8 mouse cellular contexts compared by ENCODE assay signal in genomic region chr15:99904333-99904732, GRCm38 (mm10). TPM values are rescaled to one million over a fixed set of nuclear protein-coding genes. Genes with fewer than 3 reads are reported as not detected.
A peak's percentile ranks its signal among the peaks of the same experiment; 100 is the strongest.
DNase-seq lines count a peak whose midpoint lies in the region; ATAC-seq and TF ChIP-seq lines count a peak whose summit lies in the region.

No protein-coding gene starts in this region.

- H3K27me3 ChIP-seq in kidney, embryonic 14.5 days (ENCODE audit: control insufficient read depth, insufficient read depth, low read length), result no peaks in the 10 kb centered on the region
- H3K27me3 ChIP-seq in liver, adult 2 months (ENCODE audit: control insufficient read depth, insufficient read depth, low read length), result no peaks in the 10 kb centered on the region

- no peak overlapping the region for H3K27ac ChIP-seq in kidney, embryonic 14.5 days (ENCODE audit: low read depth, low read length)
- peak overlapping the region; percentile 78 for H3K27ac ChIP-seq in liver, adult 2 months (replicated peaks; ENCODE audit: insufficient read depth, low read depth, low read length)

- ATAC-seq in granulocyte monocyte progenitor cell, adult 5-6 weeks (replicated peaks; ENCODE audit: poor library complexity, severe bottlenecking), result peak; percentile 78
- peak; percentile 53; the same call in 1 of the 2 replicates for ATAC-seq in kidney, embryonic 14.5 days (ENCODE audit: low FRiP score, low TSS enrichment)

- no peaks in the 10 kb centered on the region for H3K9me3 ChIP-seq in kidney, embryonic 14.5 days (ENCODE audit: control insufficient read depth, low read length)

- no peaks in the 10 kb centered on the region for H3K36me3 ChIP-seq in kidney, embryonic 14.5 days (ENCODE audit: control insufficient read depth, insufficient read depth, low read length)
- H3K36me3 ChIP-seq in liver, adult 2 months (ENCODE audit: control insufficient read depth, insufficient read depth, low read length), result no peaks in the 10 kb centered on the region

- no peak overlapping the region for H3K4me3 ChIP-seq in kidney, embryonic 14.5 days (ENCODE audit: low read length)
- no peak overlapping the region for H3K4me3 ChIP-seq in liver, adult 2 months (ENCODE audit: insufficient read depth, low read depth, low read length)

- no peak overlapping the region for H3K4me2 ChIP-seq in kidney, embryonic 14.5 days (replicated peaks; ENCODE audit: low read depth, low read length)

- TF ChIP-seq CTCF in liver, adult 2 months (IDR thresholded peaks at IDR 0.05; ENCODE audit: low read depth, low read length), result peak; percentile 71

- no peaks in the 10 kb centered on the region for H3K4me1 ChIP-seq in kidney, embryonic 14.5 days (ENCODE audit: control insufficient read depth, insufficient read depth, low read length)
- peaks cover 15% of the 10 kb centered on the region for H3K4me1 ChIP-seq in liver, adult 2 months (ENCODE audit: control insufficient read depth, insufficient read depth, low read length)

- H3K9ac ChIP-seq in kidney, embryonic 14.5 days (ENCODE audit: low read depth, low read length), result no peak overlapping the region
- H3K9ac ChIP-seq in liver, adult 2 months (ENCODE audit: low read depth, low read length), result peak overlapping the region; percentile 71

- DNase-seq in A20 (ENCODE audit: low read depth, low spot score), result peak; percentile 74
- peak; percentile 92 for DNase-seq in adipocyte (ENCODE audit: low spot score)
- peak; percentile 84 for DNase-seq in embryo, embryonic 10 days (ENCODE audit: low spot score)
- peak; percentile 86 for DNase-seq in liver, adult 2 months (ENCODE audit: extremely low read depth, low read depth, low spot score)
- DNase-seq in neural tube, embryonic 10.5 days (ENCODE audit: extremely low spot score, low spot score), result peak; percentile 71
- peak; percentile 82 for DNase-seq in testis, postnatal 10 days (ENCODE audit: low spot score)

- TF ChIP-seq POLR2A in liver, adult 2 months (IDR thresholded peaks at IDR 0.05; ENCODE audit: extremely low read depth, insufficient read depth, low read length), result no peak

- peaks cover 4% of the 10 kb centered on the region; the same call in 1 of the 2 replicates for H3K79me2 ChIP-seq in liver, adult 2 months (ENCODE audit: control insufficient read depth, insufficient read depth, low read length)

- 3% methylated on average over 4 of the region's 4 CpGs for WGBS in kidney, embryonic 14.5 days
- 0% methylated on average over 4 of the region's 4 CpGs for WGBS in liver, adult 2 months

RNA-seq across cellular contexts. Expression of gene Lima1, which starts 29.1 kb away (rescaled TPM):
- 3.5 and 13.8 TPM in 2 replicates for total RNA-seq in granulocyte monocyte progenitor cell, adult 5-6 weeks (2014; fragmentation: Nextera tagmentation)
- total RNA-seq in granulocyte monocyte progenitor cell, adult 5-6 weeks (2017), result 3.0 and 7.2 TPM in 2 replicates
- 23.4 and 43.5 TPM in 2 replicates for polyA plus RNA-seq in kidney, embryonic 14.5 days (2014; fragmentation: Nextera tagmentation; extraction: Ambion mirVana)
- total RNA-seq in liver, adult 2 months (2014; rRNA removed), result 28.9 and 32.7 TPM in 2 replicates
- polyA plus RNA-seq in liver, adult 2 months (2012; rRNA removed), result 11.2 and 16.0 TPM in 2 replicates
